Mouse (Mus musculus) megakaryocyte, embryonic 14.5 days (primary cell): ENCODE results near the gene Evi5.

Experiments
- FLI1 ChIP-seq: IDR thresholded peaks from 2 replicates; pipeline ENCODE4 v1.6.1; 2012; ENCODE audit warnings: low read length, inconsistent platforms, mixed read lengths
- GATA1 ChIP-seq: IDR thresholded peaks from 3 replicates; pipeline ENCODE4 v1.6.1; 2012; ENCODE audit warnings: mixed read lengths, low read length, inconsistent platforms, borderline replicate concordance

GRCm38 (mm10) chr5:107896265-107896664, 21.4 kb upstream of the Evi5 start:
- TF ChIP-seq GATA1: no peak
- TF ChIP-seq FLI1: no peak
